Mouse (Mus musculus): Measurements from ENCODE around the gene Ildr2. TPM values are rescaled to one million over a fixed set of nuclear protein-coding genes. Genes with fewer than 3 reads are reported as not detected.

Ildr2 gene
- polyA plus RNA-seq, 2 experiments from 2014 or later: not detected

- ATAC-seq: no peak
These were observed 30.5 kb downstream of the Ildr2 start for GRCm38 (mm10) chr1:166284390-166284789.

GRCm38 (mm10) chr1:166286231-166286630 lies 32.3 kb downstream of the Ildr2 start:
- no peak for ATAC-seq

GRCm38 (mm10) chr1:166290562-166290961 lies 36.6 kb downstream of the Ildr2 start:
- no peak for ATAC-seq

GRCm38 (mm10) chr1:166293086-166293485 lies 39.1 kb downstream of the Ildr2 start:
- no peak for ATAC-seq

GRCm38 (mm10) chr1:166295548-166295947 lies 41.6 kb downstream of the Ildr2 start:
- ATAC-seq: no peak

- ATAC-seq: no peak
These were observed 42.4 kb downstream of the Ildr2 start for GRCm38 (mm10) chr1:166296371-166296770.

GRCm38 (mm10) chr1:166296971-166297370 lies 43.0 kb downstream of the Ildr2 start:
- ATAC-seq: no peak

GRCm38 (mm10) chr1:166297499-166298111 lies 43.7 kb downstream of the Ildr2 start:
- no peak for ATAC-seq

GRCm38 (mm10) chr1:166298884-166299283 lies 44.9 kb downstream of the Ildr2 start:
- ATAC-seq: no peak

- ATAC-seq: no peak
These were observed 45.9 kb downstream of the Ildr2 start for GRCm38 (mm10) chr1:166299821-166300220.

- ATAC-seq: no peak
These were observed 46.6 kb downstream of the Ildr2 start for GRCm38 (mm10) chr1:166300526-166300925.

GRCm38 (mm10) chr1:166304352-166305240 lies 50.7 kb downstream of the Ildr2 start:
- no peak for ATAC-seq

- no peak for ATAC-seq
These were observed 54.5 kb downstream of the Ildr2 start for GRCm38 (mm10) chr1:166308471-166308850.

- ATAC-seq: no peak
These were observed 55.1 kb downstream of the Ildr2 start for GRCm38 (mm10) chr1:166308851-166309715.

- ATAC-seq: no peak
These were observed 57.2 kb downstream of the Ildr2 start for GRCm38 (mm10) chr1:166311151-166311550.

GRCm38 (mm10) chr1:166313637-166314036 lies 59.7 kb downstream of the Ildr2 start:
- ATAC-seq: no peak

- ATAC-seq: no peak
These were observed 61.8 kb downstream of the Ildr2 start for GRCm38 (mm10) chr1:166315706-166316105.

- ATAC-seq: no peak
These were observed 65.3 kb downstream of the Ildr2 start for GRCm38 (mm10) chr1:166319132-166319698.

- ATAC-seq: no peak
These were observed 72.5 kb downstream of the Ildr2 start for GRCm38 (mm10) chr1:166326421-166326820.

GRCm38 (mm10) chr1:166330752-166331151 lies 76.8 kb downstream of the Ildr2 start:
- ATAC-seq: no peak

GRCm38 (mm10) chr1:166339110-166339509 lies 85.2 kb downstream of the Ildr2 start:
- no peak for ATAC-seq

- no peak for ATAC-seq
These were observed 88.1 kb downstream of the Ildr2 start for GRCm38 (mm10) chr1:166342060-166342459.

GRCm38 (mm10) chr1:166342539-166342938 lies 88.6 kb downstream of the Ildr2 start:
- no peak for ATAC-seq

Measured in activated CD4-positive, CD25-positive, alpha-beta regulatory T cell, adult 4 months (primary cell).